In genomic region chr17:87352898-87353225, GRCm38 (mm10) we compare ENCODE assay signal across 13 mouse cellular contexts.
A peak's percentile ranks its signal among the peaks of the same experiment; 100 is the strongest.
DNase-seq lines count a peak whose midpoint lies in the region; ATAC-seq lines count a peak whose summit lies in the region.
"Had no signal": no experiment of that assay in that cellular context is flagged by ENCODE, and none has a peak within 500 bp of the region (broad histone marks: within the 10 kb centered on the region; RNA-seq: fewer than 3 reads in every experiment).

No protein-coding gene starts in this region.

- DNase-seq in hindbrain, embryonic 11.5 days (ENCODE audit: low spot score): peak; percentile 17
- no peak for DNase-seq in hindbrain, embryonic 14.5 days (ENCODE audit: low spot score)
- DNase-seq in 3T3-L1 (ENCODE audit: low read depth, low spot score) (peak; percentile 22), adipocyte (ENCODE audit: low spot score) (no peak)
- DNase-seq in limb, embryonic 10.5 days (ENCODE audit: low spot score): no peak
- DNase-seq in cerebellum, postnatal 4 days (ENCODE audit: low spot score in 2 of 2): no peak
- no peak for DNase-seq in heart, postnatal 36 days
- DNase-seq: adrenal gland, adult 8-10 months; layer of hippocampus, postnatal 36 days had no signal

- H3K27ac ChIP-seq in hindbrain, embryonic 11.5 days (ENCODE audit: low read depth, low read length): no peak overlapping the region
- H3K27ac ChIP-seq in hindbrain, embryonic 14.5 days: no peak overlapping the region
- H3K27ac ChIP-seq in intestine, embryonic 15.5 days: peak overlapping the region; percentile 90; the same call in 1 of the 2 replicates
- H3K27ac ChIP-seq in limb, embryonic 10.5 days: peak overlapping the region; percentile 80
- H3K27ac ChIP-seq: hindbrain, embryonic 15.5 days; liver, embryonic 15.5 days had no signal

- 43% methylated on average over 1 of the region's 1 CpGs for WGBS in hindbrain, embryonic 11.5 days
- 29% methylated on average over 1 of the region's 1 CpGs for WGBS in hindbrain, embryonic 14.5 days
- 35% methylated on average over 1 of the region's 1 CpGs for WGBS in intestine, embryonic 15.5 days
- whole genome bisulfite sequencing in limb, embryonic 10.5 days: 8% methylated on average over 1 of the region's 1 CpGs

- H3K4me3 ChIP-seq in hindbrain, embryonic 11.5 days (ENCODE audit: low read depth, low read length): no peak overlapping the region
- H3K4me3 ChIP-seq in hindbrain, embryonic 14.5 days (replicated peaks; ENCODE audit: low read length): no peak overlapping the region
- H3K4me3 ChIP-seq in intestine, embryonic 15.5 days (replicated peaks): no peak overlapping the region
- H3K4me3 ChIP-seq in limb, embryonic 10.5 days: peak overlapping the region; percentile 4; the same call in 1 of the 2 replicates
- H3K4me3 ChIP-seq: hindbrain, embryonic 15.5 days; liver, embryonic 15.5 days had no signal

- no peaks in the 10 kb centered on the region for H3K9me3 ChIP-seq in hindbrain, embryonic 11.5 days (ENCODE audit: control insufficient read depth, low read length)
- H3K9me3 ChIP-seq in hindbrain, embryonic 14.5 days (ENCODE audit: control insufficient read depth, low read length): no peaks in the 10 kb centered on the region
- no peaks in the 10 kb centered on the region for H3K9me3 ChIP-seq in intestine, embryonic 15.5 days
- no peaks in the 10 kb centered on the region for H3K9me3 ChIP-seq in limb, embryonic 10.5 days (replicated peaks)
- H3K9me3 ChIP-seq: hindbrain, embryonic 15.5 days; liver, embryonic 15.5 days had no signal

- H3K4me1 ChIP-seq in hindbrain, embryonic 11.5 days (replicated peaks; ENCODE audit: control insufficient read depth, insufficient read depth, low read length): peaks cover 10% of the 10 kb centered on the region; the same call in 1 of the 2 replicates
- H3K4me1 ChIP-seq in hindbrain, embryonic 14.5 days (replicated peaks; ENCODE audit: control insufficient read depth, insufficient read depth, low read length): peaks cover 27% of the 10 kb centered on the region
- H3K4me1 ChIP-seq in intestine, embryonic 15.5 days (replicated peaks): peaks cover 52% of the 10 kb centered on the region
- H3K4me1 ChIP-seq in limb, embryonic 10.5 days: peaks cover 91% of the 10 kb centered on the region

- peak; percentile 13; the same call in 1 of the 2 replicates for ATAC-seq in hindbrain, embryonic 11.5 days (ENCODE audit: low FRiP score)
- no peak for ATAC-seq in hindbrain, embryonic 14.5 days (ENCODE audit: low FRiP score)
- ATAC-seq in intestine, embryonic 15.5 days: peak; percentile 61
- ATAC-seq: Patski had no signal

- no peaks in the 10 kb centered on the region for H3K27me3 ChIP-seq in hindbrain, embryonic 11.5 days (ENCODE audit: control insufficient read depth, insufficient read depth, low read length)
- no peaks in the 10 kb centered on the region for H3K27me3 ChIP-seq in hindbrain, embryonic 14.5 days (ENCODE audit: control insufficient read depth, insufficient read depth, low read length)
- no peaks in the 10 kb centered on the region for H3K27me3 ChIP-seq in intestine, embryonic 15.5 days (replicated peaks)
- H3K27me3 ChIP-seq in limb, embryonic 10.5 days (ENCODE audit: low read depth, poor library complexity, severe bottlenecking): no peaks in the 10 kb centered on the region; the same call in 1 of the 2 replicates
- H3K27me3 ChIP-seq: hindbrain, embryonic 15.5 days; liver, embryonic 15.5 days; Patski had no signal

- H3K4me2 ChIP-seq in hindbrain, embryonic 11.5 days (replicated peaks; ENCODE audit: low read depth, low read length): no peak overlapping the region
- no peak overlapping the region for H3K4me2 ChIP-seq in hindbrain, embryonic 14.5 days (replicated peaks)
- no peak overlapping the region; the same call in 1 of the 2 replicates for H3K4me2 ChIP-seq in intestine, embryonic 15.5 days (replicated peaks)
- H3K4me2 ChIP-seq: hindbrain, embryonic 15.5 days; liver, embryonic 15.5 days had no signal

- intact Hi-C loops in heart, postnatal 36 days (cut with DNase I): no loop called here

- H3K9ac ChIP-seq in hindbrain, embryonic 11.5 days (ENCODE audit: low read depth, low read length): no peak overlapping the region
- no peak overlapping the region for H3K9ac ChIP-seq in hindbrain, embryonic 14.5 days
- no peak overlapping the region for H3K9ac ChIP-seq in intestine, embryonic 15.5 days
- H3K9ac ChIP-seq: hindbrain, embryonic 15.5 days; liver, embryonic 15.5 days had no signal

- H3K36me3 ChIP-seq in hindbrain, embryonic 11.5 days (ENCODE audit: control insufficient read depth, insufficient read depth, low read length): no peaks in the 10 kb centered on the region
- no peaks in the 10 kb centered on the region for H3K36me3 ChIP-seq in hindbrain, embryonic 14.5 days (replicated peaks; ENCODE audit: control insufficient read depth, insufficient read depth)
- no peaks in the 10 kb centered on the region for H3K36me3 ChIP-seq in intestine, embryonic 15.5 days
- no peaks in the 10 kb centered on the region for H3K36me3 ChIP-seq in limb, embryonic 10.5 days
- H3K36me3 ChIP-seq: hindbrain, embryonic 15.5 days had no signal

Comparison
In these comparisons a context has a peak if more than half of its experiments do, and no peak if none do; other contexts are left out.
1. DNase-seq: peak in hindbrain, embryonic 11.5 days (single experiment) and 3T3-L1 (single experiment); none in hindbrain, embryonic 14.5 days (single experiment), limb, embryonic 10.5 days (single experiment), cerebellum, postnatal 4 days (0 of 2), adipocyte (single experiment) and heart, postnatal 36 days (0 of 2).
2. H3K27ac ChIP-seq: peak in intestine, embryonic 15.5 days (single experiment) and limb, embryonic 10.5 days (single experiment); none in hindbrain, embryonic 11.5 days (single experiment) and hindbrain, embryonic 14.5 days (single experiment).